Mouse (Mus musculus): Measurements from ENCODE around the gene Svs6. TPM values are rescaled to one million over a fixed set of nuclear protein-coding genes. Genes with fewer than 3 reads are reported as not detected.

The Svs6 gene
- polyA plus RNA-seq, 1 experiment, result not detected

DNA sequence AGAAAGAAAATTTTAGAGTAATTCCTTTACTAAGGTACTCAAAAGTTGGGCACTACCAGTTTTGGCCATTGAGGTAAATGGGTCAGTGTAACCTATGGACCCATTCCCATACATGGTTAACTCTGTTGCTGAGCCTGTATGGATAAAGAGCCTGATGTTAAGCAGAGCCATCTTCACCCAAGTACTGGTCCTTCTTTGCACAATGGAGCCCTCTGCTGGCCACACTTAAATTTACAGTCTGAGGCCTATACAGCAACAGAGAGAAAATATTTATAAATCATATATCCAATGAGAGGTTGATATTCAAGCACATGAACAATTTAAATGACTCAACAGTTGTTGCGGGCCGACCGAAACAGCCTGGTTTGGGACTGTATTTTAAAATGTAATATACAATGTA, 32.4 kb downstream of the Svs6 start:
- no peaks in the 10 kb centered on the region for H3K27me3 ChIP-seq (ENCODE audit: control insufficient read depth, insufficient read depth, low read length)
- no peak overlapping the region for H3K27ac ChIP-seq (ENCODE audit: insufficient read depth, low read length)
- H3K36me3 ChIP-seq (ENCODE audit: control insufficient read depth, insufficient read depth, low read length), result no peaks in the 10 kb centered on the region
- TF ChIP-seq POLR2A (IDR thresholded peaks at IDR 0.05; ENCODE audit: low read depth, low read length) (no peak), CTCF (IDR thresholded peaks at IDR 0.05; ENCODE audit: extremely low read depth, insufficient read depth, insufficient read length, insufficient replicate concordance) (no peak)
- no peaks in the 10 kb centered on the region for H3K4me1 ChIP-seq (ENCODE audit: control insufficient read depth, insufficient read depth, insufficient read length)
- DNase-seq (ENCODE audit: low read depth in 1 of 2, low spot score in 2 of 2), result peak in 1 of 2 experiments; percentile 23
- H3K4me3 ChIP-seq (ENCODE audit: extremely low read depth, insufficient read depth, insufficient read length), result no peak overlapping the region
- WGBS, result 96% methylated on average over 3 of the region's 3 CpGs

DNA sequence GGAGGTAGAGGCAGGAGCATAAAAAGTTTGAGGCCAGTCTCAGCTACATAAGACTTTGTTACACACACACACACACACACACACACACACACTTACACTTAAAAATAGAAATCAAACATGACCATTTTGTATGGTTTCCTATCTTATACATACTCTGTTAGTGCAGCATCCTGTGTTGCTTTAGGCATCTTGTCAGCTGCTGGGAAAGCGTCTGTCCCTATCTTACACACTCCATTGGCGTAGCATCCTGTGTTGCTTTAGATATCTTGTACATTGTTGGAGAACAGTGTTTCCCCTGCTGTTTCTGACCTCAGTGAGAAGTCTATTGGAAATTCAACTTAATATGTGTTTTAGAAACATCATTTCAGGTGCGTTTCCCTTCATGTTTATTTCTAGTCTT, 36.1 kb downstream of the Svs6 start:
- Histone ChIP-seq H3K27ac (ENCODE audit: insufficient read depth, low read length) (no peak overlapping the region), H3K27me3 (ENCODE audit: control insufficient read depth, insufficient read depth, low read length) (no peaks in the 10 kb centered on the region), H3K36me3 (ENCODE audit: control insufficient read depth, insufficient read depth, low read length) (no peaks in the 10 kb centered on the region), H3K4me3 (ENCODE audit: extremely low read depth, insufficient read depth, insufficient read length) (no peak overlapping the region), H3K4me1 (ENCODE audit: control insufficient read depth, insufficient read depth, insufficient read length) (peaks cover 4% of the 10 kb centered on the region; the same call in 1 of the 2 replicates)
- no peak for TF ChIP-seq CTCF (IDR thresholded peaks at IDR 0.05; ENCODE audit: extremely low read depth, insufficient read depth, insufficient read length, insufficient replicate concordance)
- no peak for TF ChIP-seq POLR2A (IDR thresholded peaks at IDR 0.05; ENCODE audit: low read depth, low read length)
- DNase-seq (ENCODE audit: low read depth in 1 of 2, low spot score in 2 of 2), result no peak
- WGBS, result 85% methylated on average over 3 of the region's 3 CpGs

DNA sequence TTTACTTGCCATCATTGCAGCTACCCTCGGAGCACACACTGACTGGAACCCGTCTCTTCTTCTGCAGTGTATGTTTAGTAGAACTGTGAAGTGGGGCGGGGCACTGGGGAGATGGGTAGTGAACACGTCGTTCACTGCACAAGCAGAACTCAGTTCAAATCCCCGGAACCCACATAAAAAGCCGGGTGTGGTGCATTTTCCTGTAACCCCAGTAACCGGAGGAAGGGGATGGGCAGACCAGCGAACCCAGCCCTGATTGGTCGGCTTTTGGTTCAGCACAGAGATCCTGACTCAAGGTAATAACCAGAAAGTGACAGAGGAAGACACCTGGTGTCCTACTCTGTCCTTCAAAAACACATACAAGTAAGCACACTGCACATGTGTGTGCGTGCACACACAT, 36.8 kb downstream of the Svs6 start:
- Histone ChIP-seq H3K4me3 (ENCODE audit: extremely low read depth, insufficient read depth, insufficient read length) (no peak overlapping the region), H3K4me1 (ENCODE audit: control insufficient read depth, insufficient read depth, insufficient read length) (peaks cover 4% of the 10 kb centered on the region; the same call in 1 of the 2 replicates), H3K27ac (ENCODE audit: insufficient read depth, low read length) (no peak overlapping the region), H3K36me3 (ENCODE audit: control insufficient read depth, insufficient read depth, low read length) (no peaks in the 10 kb centered on the region), H3K27me3 (ENCODE audit: control insufficient read depth, insufficient read depth, low read length) (no peaks in the 10 kb centered on the region)
- TF ChIP-seq CTCF (IDR thresholded peaks at IDR 0.05; ENCODE audit: extremely low read depth, insufficient read depth, insufficient read length, insufficient replicate concordance), result no peak
- no peak for TF ChIP-seq POLR2A (IDR thresholded peaks at IDR 0.05; ENCODE audit: low read depth, low read length)
- WGBS, result 79% methylated on average over 11 of the region's 11 CpGs
- DNase-seq (ENCODE audit: low read depth in 1 of 2, low spot score in 2 of 2), result no peak

DNA sequence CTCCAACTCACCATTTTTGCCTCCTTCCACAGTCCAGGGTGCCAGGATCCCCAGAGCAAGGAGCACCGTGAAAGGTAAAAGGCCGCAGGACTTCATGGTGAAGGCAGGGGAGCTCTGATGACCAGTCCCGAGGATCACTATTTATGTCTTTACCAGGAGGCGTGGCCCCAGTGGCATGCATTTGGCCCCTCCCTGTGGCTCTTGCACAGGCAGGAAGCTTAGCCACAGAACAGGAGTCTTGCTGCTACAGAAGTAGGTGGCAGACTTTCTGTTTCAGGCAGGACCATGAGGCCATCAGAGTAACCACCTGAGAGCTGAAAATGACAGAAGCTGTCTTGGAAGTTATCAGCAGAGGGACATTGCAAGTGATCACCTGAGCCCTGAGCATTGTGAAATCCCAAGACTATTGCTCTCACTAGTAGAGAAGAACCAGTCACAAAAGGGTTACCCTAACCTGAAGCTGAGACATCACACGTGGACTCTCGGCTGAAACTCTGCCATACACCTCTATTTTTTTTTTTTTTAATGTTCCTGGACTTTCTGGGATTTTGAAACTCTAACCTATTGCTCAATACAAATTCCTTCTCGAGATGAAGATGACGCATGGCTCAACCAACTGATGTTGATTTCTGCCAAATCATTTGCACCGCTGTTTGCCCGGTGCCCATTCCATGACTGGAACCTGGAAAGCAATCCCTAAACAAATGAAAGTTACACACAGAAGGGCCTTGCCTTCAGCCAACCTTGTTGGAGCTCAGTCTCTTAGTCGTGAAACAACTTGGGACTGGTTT, 39.8 kb downstream of the Svs6 start:
- Histone ChIP-seq H3K27me3 (ENCODE audit: control insufficient read depth, insufficient read depth, low read length) (no peaks in the 10 kb centered on the region), H3K4me1 (ENCODE audit: control insufficient read depth, insufficient read depth, insufficient read length) (peaks cover 10% of the 10 kb centered on the region; the same call in 1 of the 2 replicates), H3K27ac (ENCODE audit: insufficient read depth, low read length) (no peak overlapping the region), H3K36me3 (ENCODE audit: control insufficient read depth, insufficient read depth, low read length) (no peaks in the 10 kb centered on the region), H3K4me3 (ENCODE audit: extremely low read depth, insufficient read depth, insufficient read length) (no peak overlapping the region)
- TF ChIP-seq CTCF (IDR thresholded peaks at IDR 0.05; ENCODE audit: extremely low read depth, insufficient read depth, insufficient read length, insufficient replicate concordance) (no peak), POLR2A (IDR thresholded peaks at IDR 0.05; ENCODE audit: low read depth, low read length) (no peak)
- peak in 1 of 2 experiments; percentile 12 for DNase-seq (ENCODE audit: low read depth in 1 of 2, low spot score in 2 of 2)
- 59% methylated on average over 11 of the region's 11 CpGs for WGBS

DNA sequence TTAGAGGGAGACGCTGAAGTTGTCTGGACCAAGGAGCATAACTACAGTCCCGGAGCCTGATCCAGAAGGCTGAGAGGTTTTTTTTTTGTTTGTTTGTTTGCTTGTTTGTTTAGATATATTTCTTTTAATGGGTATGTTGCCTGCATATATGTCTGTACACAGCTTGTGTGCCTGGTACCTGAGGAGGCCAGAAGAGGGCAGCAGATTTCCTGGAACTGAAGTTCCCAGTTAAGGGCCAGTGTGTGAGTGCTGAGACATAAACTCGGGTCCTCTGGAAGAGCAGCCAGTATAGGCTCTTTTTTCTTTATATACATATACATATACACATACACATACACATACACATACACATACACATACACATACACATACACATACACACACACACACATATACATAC, 41.8 kb downstream of the Svs6 start:
- DNase-seq (ENCODE audit: low read depth in 1 of 2, low spot score in 2 of 2), result peak in 1 of 2 experiments; percentile 24
- WGBS, result 83% methylated on average over 3 of the region's 3 CpGs

DNA sequence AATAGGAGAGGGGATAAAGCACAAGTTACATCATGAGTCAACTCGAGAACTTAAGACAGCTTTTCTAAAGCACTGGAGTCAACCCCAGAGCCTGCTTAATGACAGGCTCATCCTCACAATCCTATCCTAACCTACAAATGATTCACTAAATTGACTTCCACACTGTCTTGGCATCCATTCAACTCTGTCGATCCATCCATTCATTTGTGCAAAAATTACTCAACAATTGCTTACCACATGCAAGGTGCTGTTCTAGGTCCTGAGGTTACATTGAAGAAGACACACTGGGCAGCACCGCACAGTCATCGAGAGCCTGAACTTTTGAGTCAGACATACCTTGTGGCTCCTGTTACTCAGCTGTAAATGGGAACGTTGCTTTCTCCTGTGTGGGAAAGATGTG, 42.5 kb downstream of the Svs6 start:
- DNase-seq (ENCODE audit: low read depth in 1 of 2, low spot score in 2 of 2), result no peak
- WGBS, result 81% methylated on average over 5 of the region's 5 CpGs

More for the DNA sequence above, 41.8 kb downstream of the Svs6 start:
- H3K4me1 ChIP-seq (ENCODE audit: control insufficient read depth, insufficient read depth, insufficient read length), result peaks cover 12% of the 10 kb centered on the region; the same call in 1 of the 2 replicates
- no peak overlapping the region for H3K27ac ChIP-seq (ENCODE audit: insufficient read depth, low read length)
- H3K27me3 ChIP-seq (ENCODE audit: control insufficient read depth, insufficient read depth, low read length), result no peaks in the 10 kb centered on the region
- TF ChIP-seq CTCF (IDR thresholded peaks at IDR 0.05; ENCODE audit: extremely low read depth, insufficient read depth, insufficient read length, insufficient replicate concordance) (peak; percentile 2; the same call in 1 of the 2 replicates), POLR2A (IDR thresholded peaks at IDR 0.05; ENCODE audit: low read depth, low read length) (no peak)
- no peak overlapping the region for H3K4me3 ChIP-seq (ENCODE audit: extremely low read depth, insufficient read depth, insufficient read length)
- no peaks in the 10 kb centered on the region for H3K36me3 ChIP-seq (ENCODE audit: control insufficient read depth, insufficient read depth, low read length)

DNA sequence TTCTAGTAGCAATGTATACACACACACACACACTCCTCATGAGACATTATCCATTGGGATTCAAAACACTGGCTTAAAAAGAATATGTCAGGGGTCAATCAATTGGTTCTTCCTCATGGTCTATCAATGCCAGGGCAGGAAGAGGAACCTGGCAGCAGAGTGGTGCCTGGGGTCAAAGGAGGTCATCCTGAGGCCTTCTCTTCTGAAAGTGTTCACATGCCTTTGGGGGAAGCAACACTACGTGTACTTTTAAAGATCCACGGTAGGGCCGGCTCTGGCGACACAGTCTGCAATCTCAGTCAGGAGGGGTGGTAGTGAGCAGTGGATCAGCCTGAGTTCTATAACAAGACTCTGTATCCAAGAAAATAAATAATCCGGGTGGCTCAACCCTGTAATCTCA, 43.1 kb downstream of the Svs6 start:
- WGBS, result 71% methylated on average over 5 of the region's 5 CpGs
- Histone ChIP-seq H3K4me3 (ENCODE audit: extremely low read depth, insufficient read depth, insufficient read length) (no peak overlapping the region), H3K4me1 (ENCODE audit: control insufficient read depth, insufficient read depth, insufficient read length) (peaks cover 12% of the 10 kb centered on the region; the same call in 1 of the 2 replicates), H3K36me3 (ENCODE audit: control insufficient read depth, insufficient read depth, low read length) (no peaks in the 10 kb centered on the region), H3K27me3 (ENCODE audit: control insufficient read depth, insufficient read depth, low read length) (no peaks in the 10 kb centered on the region), H3K27ac (ENCODE audit: insufficient read depth, low read length) (no peak overlapping the region)
- no peak for TF ChIP-seq CTCF (IDR thresholded peaks at IDR 0.05; ENCODE audit: extremely low read depth, insufficient read depth, insufficient read length, insufficient replicate concordance)
- TF ChIP-seq POLR2A (IDR thresholded peaks at IDR 0.05; ENCODE audit: low read depth, low read length), result no peak
- no peak for DNase-seq (ENCODE audit: low read depth in 1 of 2, low spot score in 2 of 2)

More for the DNA sequence above, 42.5 kb downstream of the Svs6 start:
- H3K4me3 ChIP-seq (ENCODE audit: extremely low read depth, insufficient read depth, insufficient read length), result no peak overlapping the region
- no peaks in the 10 kb centered on the region for H3K36me3 ChIP-seq (ENCODE audit: control insufficient read depth, insufficient read depth, low read length)
- no peaks in the 10 kb centered on the region for H3K27me3 ChIP-seq (ENCODE audit: control insufficient read depth, insufficient read depth, low read length)
- TF ChIP-seq POLR2A (IDR thresholded peaks at IDR 0.05; ENCODE audit: low read depth, low read length) (no peak), CTCF (IDR thresholded peaks at IDR 0.05; ENCODE audit: extremely low read depth, insufficient read depth, insufficient read length, insufficient replicate concordance) (no peak)
- no peak overlapping the region for H3K27ac ChIP-seq (ENCODE audit: insufficient read depth, low read length)
- H3K4me1 ChIP-seq (ENCODE audit: control insufficient read depth, insufficient read depth, insufficient read length), result peaks cover 12% of the 10 kb centered on the region; the same call in 1 of the 2 replicates
